Mouse (Mus musculus): Measurements from ENCODE around the gene Zdhhc5.
"Not testable (repeated sequence)": the region's sequence is repeated elsewhere in the genome, so short reads cannot be mapped to it uniquely, and the experiment has no call there.

Zdhhc5 gene

GRCm38 (mm10) chr2:84734919-84735318 is 19.9 kb upstream of the Zdhhc5 start:
- DNase-seq (ENCODE audit: low read depth): no peak

GRCm38 (mm10) chr2:84734351-84734864 is 19.4 kb upstream of the Zdhhc5 start:
- DNase-seq (ENCODE audit: low read depth): no peak

GRCm38 (mm10) chr2:84733579-84734300 is 18.8 kb upstream of the Zdhhc5 start, which contains the start of gene Ypel4:
TSS of gene Ypel4 (plus strand) at chr2:84734058.
- no peak for DNase-seq (ENCODE audit: low read depth)

- no peak for DNase-seq (ENCODE audit: low read depth)
Observed at GRCm38 (mm10) chr2:84732394-84732793, 17.4 kb upstream of the Zdhhc5 start.

GRCm38 (mm10) chr2:84731206-84731605 is 16.2 kb upstream of the Zdhhc5 start:
- DNase-seq (ENCODE audit: low read depth): no peak

GRCm38 (mm10) chr2:84728191-84728590 is 13.2 kb upstream of the Zdhhc5 start:
- DNase-seq (ENCODE audit: low read depth): not testable (repeated sequence)

- DNase-seq (ENCODE audit: low read depth): peak; percentile 99
Observed at GRCm38 (mm10) chr2:84727172-84727858, 12.3 kb upstream of the Zdhhc5 start, which contains the start of gene Clp1. TSS of gene Clp1 (minus strand) at chr2:84727350.

GRCm38 (mm10) chr2:84726716-84727115 is 11.7 kb upstream of the Zdhhc5 start:
- DNase-seq (ENCODE audit: low read depth): no peak

GRCm38 (mm10) chr2:84725770-84726169 is 10.8 kb upstream of the Zdhhc5 start:
- DNase-seq (ENCODE audit: low read depth): no peak

- no peak for DNase-seq (ENCODE audit: low read depth)
Observed at GRCm38 (mm10) chr2:84723856-84724255, 8.9 kb upstream of the Zdhhc5 start.

GRCm38 (mm10) chr2:84721182-84721581 is 6.2 kb upstream of the Zdhhc5 start:
- no peak for DNase-seq (ENCODE audit: low read depth)

- no peak for DNase-seq (ENCODE audit: low read depth)
Observed at GRCm38 (mm10) chr2:84720718-84721117, 5.7 kb upstream of the Zdhhc5 start.

GRCm38 (mm10) chr2:84717357-84717756 is 2.4 kb upstream of the Zdhhc5 start:
- DNase-seq (ENCODE audit: low read depth): no peak

GRCm38 (mm10) chr2:84716423-84717355 is 1.7 kb upstream of the Zdhhc5 start:
- DNase-seq (ENCODE audit: low read depth): no peak

GRCm38 (mm10) chr2:84715562-84716361 is 782 bp upstream of the Zdhhc5 start:
- DNase-seq (ENCODE audit: low read depth): peak; percentile 90

GRCm38 (mm10) chr2:84714422-84714810 is 564 bp downstream of the Zdhhc5 start:
- DNase-seq (ENCODE audit: low read depth): no peak

- DNase-seq (ENCODE audit: low read depth): no peak
Observed at GRCm38 (mm10) chr2:84711898-84712297, 3.1 kb downstream of the Zdhhc5 start.

- no peak for DNase-seq (ENCODE audit: low read depth)
Observed at GRCm38 (mm10) chr2:84707523-84707922, 7.5 kb downstream of the Zdhhc5 start.

GRCm38 (mm10) chr2:84705295-84705694 is 9.7 kb downstream of the Zdhhc5 start:
- DNase-seq (ENCODE audit: low read depth): no peak

GRCm38 (mm10) chr2:84704329-84704728 is 10.7 kb downstream of the Zdhhc5 start:
- DNase-seq (ENCODE audit: low read depth): no peak

- DNase-seq (ENCODE audit: low read depth): no peak
Observed at GRCm38 (mm10) chr2:84703497-84703896, 11.5 kb downstream of the Zdhhc5 start.
